Mouse (Mus musculus) spleen, adult 12 weeks (tissue): Measurements from ENCODE around the gene Scn8a.

Experiments used
- DNase-seq: peaks from one replicate; pipeline ENCODE4 v3.0.0; 2022; ENCODE audit warnings: low spot score

Gene Scn8a

GRCm38 (mm10) chr15:100954751-100955150 lies 85.1 kb downstream of the Scn8a start:
- DNase-seq: no peak

DNA sequence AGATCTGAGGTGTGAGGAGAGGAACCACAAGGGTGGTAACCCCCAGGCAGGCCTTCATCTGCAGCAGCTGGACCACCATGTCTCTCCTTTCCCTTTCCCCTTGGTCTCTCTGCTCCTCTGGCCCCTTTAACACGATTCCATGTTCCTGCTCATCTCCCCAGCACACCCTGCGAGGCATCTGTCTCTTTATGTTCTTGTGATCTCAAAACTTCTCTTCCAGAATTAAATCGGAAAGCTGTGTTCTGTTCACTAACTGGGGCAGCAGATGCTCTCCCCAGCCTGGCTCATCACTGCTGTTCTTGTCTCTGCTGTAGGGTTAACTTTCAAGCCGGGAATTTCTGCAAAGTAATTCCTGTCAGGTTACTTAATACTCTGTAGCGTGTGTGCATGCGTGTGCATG lies 91.3 kb downstream of the Scn8a start:
- no peak for DNase-seq

DNA sequence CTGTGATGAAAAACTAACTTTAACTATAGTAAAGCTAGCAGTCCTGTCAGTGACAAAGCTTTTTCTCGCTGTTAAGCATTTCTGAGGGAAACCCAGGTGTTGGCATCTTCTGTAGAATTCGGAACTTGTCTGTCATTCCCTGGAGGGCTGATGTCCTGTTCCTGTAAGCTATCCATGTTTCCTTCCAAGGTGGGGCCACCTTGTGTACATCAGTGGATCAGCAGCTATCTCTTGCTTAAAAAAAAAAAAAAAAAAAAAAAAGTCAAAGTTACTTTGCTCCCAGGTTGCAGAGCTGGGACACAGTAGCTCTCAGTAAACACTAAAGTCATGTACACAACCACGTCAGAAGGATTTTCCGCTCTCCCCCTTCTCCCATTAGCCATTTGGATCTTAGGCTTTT lies 91.9 kb downstream of the Scn8a start:
- DNase-seq: no peak

- DNase-seq: no peak
Observed at GRCm38 (mm10) chr15:100971443-100971842, 101.8 kb downstream of the Scn8a start.

- no peak for DNase-seq
Observed at GRCm38 (mm10) chr15:100972795-100973194, 103.1 kb downstream of the Scn8a start.

- DNase-seq: no peak
Observed at GRCm38 (mm10) chr15:100974679-100975078, 105.0 kb downstream of the Scn8a start.

- no peak for DNase-seq
Observed at GRCm38 (mm10) chr15:100983427-100984153, 113.9 kb downstream of the Scn8a start.

DNA sequence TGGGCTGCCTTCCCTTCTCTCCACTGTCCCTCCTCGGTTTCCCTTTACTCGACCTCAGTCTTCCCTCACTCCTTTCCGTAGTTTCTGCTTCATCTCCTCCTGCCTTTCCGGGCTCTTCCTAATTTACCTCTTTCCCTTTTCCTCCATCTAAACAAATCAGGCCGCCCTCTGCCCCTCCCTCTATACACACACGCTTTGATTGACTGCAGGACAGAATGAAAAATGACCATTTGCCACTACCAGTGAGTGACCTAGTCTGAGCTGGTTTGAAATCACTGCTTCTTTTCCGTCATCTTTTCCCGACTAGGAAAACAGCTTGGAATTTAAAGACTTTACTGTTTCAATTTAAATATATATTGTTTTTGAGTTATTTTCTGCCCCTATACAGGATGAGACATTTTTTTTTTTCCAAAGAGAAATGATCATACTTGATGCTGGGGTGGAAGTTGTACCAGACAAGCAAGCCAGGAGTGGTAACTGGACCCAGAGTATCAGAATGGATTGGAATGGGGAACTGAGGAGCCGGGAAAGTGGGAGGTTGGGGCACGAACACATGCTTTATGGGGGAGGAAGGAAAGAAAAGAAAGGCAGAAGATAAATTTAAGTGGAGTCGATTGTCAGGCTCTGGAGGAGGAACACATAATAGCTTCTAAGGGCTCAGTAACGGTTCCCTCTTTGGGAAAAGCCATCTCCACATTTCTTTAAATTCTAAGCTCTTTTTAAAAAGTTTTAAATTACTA lies 114.7 kb downstream of the Scn8a start:
- DNase-seq: no peak

GRCm38 (mm10) chr15:100986479-100986878 lies 116.8 kb downstream of the Scn8a start:
- no peak for DNase-seq

DNA sequence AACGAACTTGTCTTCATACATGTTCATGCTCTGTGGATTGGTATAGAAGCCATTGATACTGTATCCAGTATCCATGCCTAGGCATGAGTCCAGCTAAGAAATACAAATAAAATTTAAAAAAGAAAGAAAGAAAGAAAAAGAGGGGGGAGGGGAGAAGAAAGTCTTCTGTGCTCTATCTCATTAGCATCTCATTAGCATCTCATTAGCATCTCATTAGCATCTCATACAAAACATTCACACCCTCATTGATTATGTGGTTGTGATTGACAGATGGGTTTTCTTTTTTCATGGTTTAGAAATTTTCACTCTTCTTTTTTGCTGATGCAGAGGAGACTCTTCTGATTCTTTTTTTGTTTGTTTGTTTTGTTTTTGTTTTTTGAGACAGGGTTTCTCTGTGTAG lies 117.4 kb downstream of the Scn8a start:
- DNase-seq: no peak

DNA sequence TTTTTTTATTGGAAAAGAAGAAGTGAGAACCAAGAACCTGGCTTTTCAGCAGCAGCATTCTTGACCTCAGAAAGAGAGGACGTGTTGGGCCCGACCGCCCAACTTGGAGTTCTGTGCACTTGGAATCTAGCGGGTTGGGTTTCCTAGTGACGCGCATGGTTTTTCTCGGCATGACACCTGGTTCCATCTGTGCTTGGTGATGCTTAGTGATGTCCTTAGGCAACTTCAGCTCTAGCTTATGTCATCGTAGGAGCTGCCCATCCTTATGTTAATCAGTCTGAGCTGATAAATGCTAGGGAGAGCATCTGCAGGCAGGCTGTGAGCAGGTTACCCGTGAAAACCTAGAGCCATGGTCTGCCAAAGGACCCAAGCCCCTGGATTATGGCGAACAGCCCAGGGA lies 120.6 kb downstream of the Scn8a start:
- DNase-seq: no peak

DNA sequence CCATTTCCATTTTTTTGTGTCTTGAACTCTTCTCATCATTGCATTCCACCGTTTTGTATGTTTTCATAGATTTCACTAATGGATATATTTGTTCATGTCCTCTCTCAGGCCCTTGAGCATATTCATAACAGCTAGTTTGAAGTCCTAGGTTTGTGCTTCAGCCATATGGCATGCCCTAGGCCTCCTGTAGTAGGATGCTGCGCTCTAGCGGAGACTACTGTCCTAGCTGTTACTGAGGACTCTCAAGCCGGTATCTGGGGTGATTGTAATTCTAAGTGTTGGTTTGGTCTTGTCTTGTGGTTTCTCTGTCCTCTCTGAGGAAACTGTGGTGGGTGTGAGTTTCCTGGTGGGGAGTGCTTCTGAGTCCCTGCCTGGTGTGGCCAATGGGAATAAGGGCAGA lies 127.4 kb downstream of the Scn8a start:
- DNase-seq: no peak

- DNase-seq: no peak
Observed at GRCm38 (mm10) chr15:101001685-101002084, 132.0 kb downstream of the Scn8a start.

DNA sequence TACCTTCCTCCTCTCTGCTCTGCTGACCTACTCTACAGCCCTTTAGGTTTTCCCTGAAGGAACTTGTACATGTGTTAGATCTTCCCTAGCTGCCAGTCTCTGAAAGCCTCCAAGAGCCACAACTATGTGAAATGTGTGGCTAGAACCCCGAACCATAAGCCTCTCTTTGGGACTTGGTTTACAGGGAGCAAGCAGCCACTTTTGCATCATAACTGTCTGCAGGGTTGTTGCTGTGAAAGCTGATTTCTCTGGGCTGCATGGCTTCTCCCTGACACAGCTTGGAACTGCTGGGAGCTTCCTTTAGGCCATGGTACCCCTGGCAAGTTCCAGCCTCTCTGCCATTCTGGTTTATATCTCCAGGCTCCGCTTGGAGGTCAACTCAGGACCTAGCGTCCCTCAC lies 132.8 kb downstream of the Scn8a start:
- no peak for DNase-seq

DNA sequence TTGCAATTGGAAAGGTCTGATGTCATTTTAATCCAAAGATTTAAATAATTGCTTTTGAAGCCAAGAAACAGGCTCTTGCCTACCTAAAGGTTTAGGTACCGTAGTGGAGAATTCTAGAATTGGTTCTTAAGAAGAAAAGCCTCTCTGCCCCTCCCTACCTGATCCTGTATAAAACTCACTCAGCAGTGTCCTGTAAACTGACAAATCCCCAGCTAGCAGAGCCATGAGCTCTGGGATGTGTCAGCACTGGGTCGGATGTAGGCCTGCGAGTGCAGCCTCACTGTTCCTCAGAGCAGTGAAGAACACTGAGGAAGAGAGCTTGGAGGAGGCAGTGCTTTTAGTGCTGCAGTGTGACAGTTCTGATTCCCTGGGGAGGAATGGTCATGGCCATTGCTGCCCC lies 134.9 kb downstream of the Scn8a start:
- no peak for DNase-seq

DNA sequence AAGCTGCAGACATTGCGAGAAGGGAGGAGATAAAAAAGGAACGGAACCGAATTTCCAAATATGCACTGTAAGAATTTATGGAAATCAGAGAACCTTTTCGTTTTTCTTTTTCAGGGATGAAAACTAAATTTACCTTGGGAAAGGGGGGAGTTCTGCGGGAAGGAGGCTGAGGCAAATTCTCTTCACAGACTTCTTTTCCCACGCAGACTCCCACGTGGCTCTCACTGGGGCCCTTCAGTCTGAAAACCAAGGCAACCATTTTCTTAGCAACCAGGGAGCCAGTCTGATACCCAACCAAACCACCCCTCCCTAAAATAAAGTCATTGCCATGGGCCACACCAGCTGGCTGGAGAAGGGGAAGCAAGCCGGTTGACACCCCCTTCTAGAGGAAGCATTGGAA lies 136.1 kb downstream of the Scn8a start:
- DNase-seq: no peak

DNA sequence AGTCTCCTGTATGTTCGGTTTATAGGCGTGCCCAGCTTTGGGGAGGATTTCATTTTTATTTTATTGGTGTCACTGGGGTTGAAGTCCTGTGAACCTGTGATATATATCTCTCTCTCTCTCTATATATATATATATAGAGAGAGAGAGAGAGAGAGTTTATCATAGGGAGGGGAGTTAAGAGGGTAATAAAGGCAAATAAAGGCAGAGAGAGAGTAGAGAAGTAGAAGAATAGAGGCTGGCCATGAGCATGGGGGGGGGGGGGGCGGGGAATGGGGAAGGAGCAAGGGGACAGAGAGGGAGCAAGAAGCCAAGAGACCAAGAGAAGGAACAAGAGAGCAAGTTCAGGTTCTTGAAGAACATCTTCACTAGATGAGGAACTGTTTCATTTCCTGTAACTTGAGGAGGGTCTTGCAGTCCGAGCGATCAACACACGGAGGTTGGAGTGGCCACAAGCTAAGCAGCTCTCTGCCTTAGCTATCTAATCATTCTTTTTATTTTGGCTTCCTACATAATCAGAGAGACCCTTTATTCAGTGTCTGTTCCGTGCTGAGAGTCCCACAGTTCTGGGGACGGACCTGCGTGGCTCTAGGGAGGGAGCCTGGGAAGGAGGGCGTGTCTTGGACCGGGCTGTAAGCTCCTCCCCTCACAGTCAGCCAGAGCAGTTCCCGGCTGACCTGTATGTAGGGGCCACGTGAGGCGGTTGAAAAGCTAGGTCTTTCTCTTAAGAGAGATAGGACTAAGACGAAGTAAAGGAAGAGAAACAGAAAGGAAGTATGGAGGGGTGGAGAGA lies 136.8 kb downstream of the Scn8a start:
- DNase-seq: no peak

DNA sequence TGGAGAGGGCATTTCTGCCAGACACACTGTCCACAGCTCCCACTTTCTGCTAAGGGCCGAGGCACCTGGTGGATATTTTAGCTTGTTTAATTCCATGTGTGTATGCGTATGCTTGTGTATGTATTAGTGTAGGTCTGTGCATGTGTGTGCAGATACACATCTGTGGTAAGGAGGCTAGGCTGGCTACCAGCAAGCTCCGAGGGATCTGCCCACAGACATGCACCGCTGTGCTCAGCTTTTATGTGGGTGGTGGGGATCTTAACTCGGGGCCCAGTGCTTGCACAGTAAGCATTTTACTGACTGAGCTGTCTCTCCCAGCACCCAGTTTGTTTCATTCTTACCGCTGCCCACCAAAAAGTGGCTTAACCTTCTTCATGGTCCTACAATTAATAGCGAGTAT lies 137.6 kb downstream of the Scn8a start:
- DNase-seq: no peak

GRCm38 (mm10) chr15:101008386-101009010 lies 138.8 kb downstream of the Scn8a start:
- no peak for DNase-seq

- no peak for DNase-seq
Observed at GRCm38 (mm10) chr15:101011352-101011751, 141.7 kb downstream of the Scn8a start.

GRCm38 (mm10) chr15:101028960-101029359 lies 159.3 kb downstream of the Scn8a start:
- no peak for DNase-seq

GRCm38 (mm10) chr15:101039651-101040050 lies 170.0 kb downstream of the Scn8a start:
- no peak for DNase-seq
